Mouse (Mus musculus) induced T-regulatory cell, adult 2 months (primary cell): ENCODE results near the gene Prdm2.

Experiments used
- DNase-seq: peaks from one replicate; pipeline ENCODE4 v3.0.0-alpha.2; 2012; ENCODE audit warnings: low read depth

Prdm2 gene

DNA sequence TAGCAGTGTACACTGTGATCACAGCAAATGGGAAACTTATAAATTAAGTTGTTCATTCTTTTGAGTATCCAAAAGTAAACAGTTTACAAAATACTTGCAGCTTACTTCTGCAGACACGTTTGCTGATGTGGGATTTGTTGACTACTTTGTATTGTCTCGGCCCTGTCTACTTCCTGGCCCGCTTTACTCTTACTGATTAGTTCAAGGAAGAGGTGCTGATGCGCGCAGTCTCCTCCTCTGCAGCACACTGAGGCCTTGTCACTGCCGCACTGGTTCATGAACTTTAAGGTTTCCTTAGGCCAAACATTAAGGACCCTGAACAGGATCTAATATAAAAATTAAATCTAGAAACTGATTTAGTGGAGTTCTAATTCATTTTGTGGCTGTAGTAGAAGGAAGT is 58.2 kb downstream of the Prdm2 start:
- DNase-seq, result no peak

DNA sequence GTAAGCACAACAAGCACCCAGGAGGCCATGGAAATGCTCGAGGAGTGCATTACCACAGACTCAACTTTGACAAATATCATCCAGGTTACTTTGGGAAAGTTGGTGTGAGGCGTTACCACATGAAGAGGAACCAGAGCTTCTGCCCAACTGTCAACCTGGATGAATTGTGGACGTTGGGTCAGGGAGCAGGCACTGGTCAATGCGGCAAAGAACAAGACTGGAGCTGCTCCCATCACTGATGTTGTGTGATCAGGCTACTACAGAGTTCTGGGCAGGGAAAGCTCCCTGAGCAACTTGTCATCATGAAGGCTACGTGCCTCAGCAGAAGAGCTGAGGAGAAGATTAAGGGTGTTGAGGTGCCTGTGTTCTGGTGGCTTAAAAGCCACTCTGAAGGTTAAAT is 60.2 kb downstream of the Prdm2 start:
- DNase-seq, result no peak

DNA sequence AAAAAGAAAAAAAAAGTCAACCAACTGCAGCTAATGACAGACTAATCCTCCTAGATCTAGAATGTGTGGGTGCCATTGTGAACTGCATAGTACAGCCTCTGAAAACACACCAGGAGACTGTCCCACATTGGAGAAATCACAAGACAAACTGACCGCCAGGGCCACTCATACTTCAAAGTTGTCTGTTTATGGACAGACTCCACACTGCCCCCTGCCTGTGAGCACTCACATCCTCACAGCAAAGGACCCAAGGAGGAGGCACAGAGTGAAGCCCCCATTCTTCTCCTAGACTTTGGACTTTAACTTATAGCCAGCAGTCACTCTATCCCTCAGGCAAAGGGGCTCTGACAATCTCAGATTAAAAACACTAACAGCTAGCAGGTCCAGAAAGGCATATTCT is 61.5 kb downstream of the Prdm2 start:
- peak; percentile 64 for DNase-seq

DNA sequence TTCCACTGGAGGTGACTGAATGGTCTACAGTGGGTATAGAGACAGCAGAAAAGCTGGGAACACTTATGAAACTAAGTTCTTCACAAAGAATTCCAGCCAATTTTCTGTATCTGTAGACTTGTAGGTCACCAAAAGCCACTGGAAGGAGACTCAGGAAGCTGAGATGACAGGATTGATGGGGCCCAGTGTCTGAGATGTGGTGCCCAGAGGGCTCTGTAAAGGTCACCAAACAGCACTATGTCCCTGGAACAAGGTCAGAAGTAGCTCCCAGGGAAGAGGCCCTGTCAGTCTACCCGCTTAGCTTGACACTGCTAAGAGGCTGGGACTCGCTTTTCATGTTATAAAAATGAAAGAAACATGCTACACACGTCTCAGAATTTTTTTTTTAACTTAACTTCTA is 65.1 kb downstream of the Prdm2 start:
- DNase-seq, result no peak

DNA sequence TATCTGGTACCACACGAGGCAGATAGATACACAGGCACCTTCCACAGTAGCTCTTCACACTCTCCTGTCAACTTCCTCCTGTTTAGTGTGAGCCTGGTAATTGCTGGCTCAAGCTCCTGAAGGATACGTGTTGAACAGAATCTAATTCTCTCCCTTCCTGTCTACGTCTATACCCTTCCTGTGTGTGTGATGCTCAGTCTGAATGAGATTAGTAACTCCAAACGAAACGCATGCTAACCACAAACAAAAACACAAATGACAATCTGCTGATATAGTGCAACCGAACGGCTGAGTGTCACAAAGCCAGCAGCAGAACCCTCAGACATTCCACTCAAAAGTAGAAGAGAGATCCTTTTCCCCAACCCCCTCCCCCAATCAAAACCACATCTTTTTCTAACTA is 69.2 kb downstream of the Prdm2 start:
- peak; percentile 65 for DNase-seq

DNA sequence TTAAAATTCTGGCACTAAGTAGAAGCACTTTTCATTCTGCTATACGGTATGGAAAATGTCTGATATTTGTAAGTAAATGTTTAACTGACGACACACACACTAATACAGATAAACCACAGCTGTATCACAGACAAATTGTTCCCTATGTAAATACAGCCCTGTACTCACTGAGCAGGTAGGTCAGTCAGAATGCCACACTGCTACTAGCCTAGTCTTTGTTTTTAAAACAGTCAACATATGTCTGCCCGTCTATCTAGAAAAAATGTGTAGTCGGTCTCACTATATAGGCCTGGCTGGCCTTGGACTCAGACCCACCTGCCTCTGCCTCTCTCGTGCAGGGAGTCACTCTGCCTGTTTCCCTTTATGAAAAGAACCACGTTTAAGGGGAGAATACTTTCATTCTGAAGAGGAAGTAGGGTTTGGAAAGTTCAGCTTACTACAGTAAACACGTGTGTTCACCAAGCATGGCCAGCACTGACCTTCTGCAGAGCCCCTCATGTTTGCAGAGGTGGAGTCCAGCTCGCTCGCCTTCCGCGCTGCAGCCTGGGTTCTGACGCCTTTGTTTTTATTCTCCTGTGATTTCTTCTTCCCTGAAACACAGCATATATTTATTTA is 71.0 kb downstream of the Prdm2 start:
- no peak for DNase-seq

DNA sequence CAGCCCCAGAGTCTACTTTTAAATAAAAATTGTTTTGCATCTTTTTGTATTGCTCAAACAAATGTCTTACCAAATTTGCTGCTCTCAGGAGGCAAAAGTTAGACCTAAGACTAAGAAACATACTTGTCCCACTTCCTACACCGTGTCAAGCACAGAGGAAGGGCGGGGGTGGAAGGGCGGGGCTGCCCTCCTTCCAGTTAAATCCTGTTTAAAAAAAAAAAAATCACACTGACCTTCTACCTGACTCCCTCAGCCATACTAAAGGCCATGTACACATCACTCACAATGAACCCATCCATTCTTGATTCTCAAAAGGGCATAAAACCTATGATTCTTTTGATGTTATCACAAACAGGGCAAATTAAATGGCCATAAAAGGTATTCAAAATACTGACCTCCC is 71.9 kb downstream of the Prdm2 start:
- no peak for DNase-seq

DNA sequence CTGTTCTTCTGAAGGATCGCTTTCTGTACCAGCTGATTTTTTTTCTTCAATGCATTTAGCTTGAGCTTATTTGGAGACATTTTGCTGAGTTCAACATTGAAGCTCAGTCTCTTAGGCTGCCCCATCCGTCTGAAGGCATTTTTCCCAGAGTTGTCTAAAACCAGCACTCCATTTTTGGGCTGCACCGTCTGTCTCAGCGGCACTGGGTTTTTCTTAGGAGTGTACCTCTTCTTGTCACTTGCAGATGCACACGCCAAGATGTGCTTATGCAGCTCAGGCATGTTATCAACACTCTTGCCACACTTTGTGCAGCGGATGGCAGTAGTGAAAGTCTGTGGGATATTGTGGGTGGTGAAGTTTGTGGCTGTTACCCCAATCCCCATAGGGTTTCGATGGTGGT is 80.4 kb downstream of the Prdm2 start:
- no peak for DNase-seq

DNA sequence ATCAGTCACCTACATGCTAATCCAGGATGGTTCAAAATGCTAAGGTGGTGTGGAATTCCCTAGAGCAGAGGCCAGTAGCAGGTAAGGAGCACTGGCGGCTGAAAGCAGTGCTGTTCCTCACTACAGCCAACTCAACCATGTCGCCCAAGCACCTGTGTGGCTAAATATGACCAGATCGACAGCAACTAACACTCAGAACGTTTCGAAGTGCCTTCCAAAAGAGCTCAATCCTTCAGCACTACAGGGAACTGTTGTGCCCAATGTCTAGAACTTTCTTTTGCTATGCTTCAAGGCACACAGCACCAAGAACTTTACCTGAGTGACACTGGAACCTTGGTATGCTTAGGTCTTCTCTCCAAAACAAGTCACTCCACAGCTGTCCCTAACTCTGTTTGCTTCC is 82.4 kb downstream of the Prdm2 start:
- DNase-seq, result no peak

DNA sequence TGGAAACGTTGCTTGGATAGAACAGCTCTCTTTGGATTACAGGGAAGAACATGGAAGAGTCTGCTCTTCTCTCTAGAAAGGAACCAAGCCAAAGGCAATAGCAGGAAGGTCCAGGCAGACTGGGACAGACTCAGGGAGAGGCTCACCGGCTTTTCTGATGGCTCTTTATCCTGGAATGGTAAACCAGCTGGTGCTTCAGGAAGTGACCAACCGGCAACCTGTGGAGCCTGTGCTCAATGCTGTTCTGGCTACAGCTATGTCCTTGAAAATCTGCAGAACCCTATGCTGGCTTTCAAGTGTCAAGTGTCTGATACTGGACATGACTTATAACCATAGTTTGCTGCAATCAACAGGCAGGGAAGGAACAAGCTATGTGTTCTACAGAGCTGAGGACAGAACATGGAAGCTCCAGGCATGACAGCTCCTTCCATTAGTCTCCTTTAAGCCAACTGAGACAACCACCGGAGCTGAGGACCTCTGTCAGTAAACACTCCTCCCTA is 83.5 kb downstream of the Prdm2 start:
- DNase-seq, result no peak

DNA sequence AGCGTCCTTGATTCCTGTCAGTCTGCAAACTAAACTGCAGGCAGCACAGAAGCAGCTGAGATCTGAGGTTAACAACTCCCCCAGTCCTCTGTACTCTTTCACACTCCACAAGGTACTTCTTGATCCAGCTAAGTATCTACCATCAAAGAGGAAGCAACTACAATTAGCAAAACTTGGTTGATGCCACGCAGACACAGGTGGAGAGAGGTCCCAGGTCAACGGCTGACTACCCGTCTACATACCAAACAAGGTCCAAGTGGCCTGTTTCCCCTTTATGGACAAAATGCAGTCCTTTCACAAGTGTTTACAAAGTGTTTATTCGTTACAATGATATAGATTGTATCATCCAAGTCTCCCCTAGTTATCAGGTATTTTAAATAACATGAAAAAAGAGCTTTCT is 85.6 kb downstream of the Prdm2 start:
- no peak for DNase-seq

DNA sequence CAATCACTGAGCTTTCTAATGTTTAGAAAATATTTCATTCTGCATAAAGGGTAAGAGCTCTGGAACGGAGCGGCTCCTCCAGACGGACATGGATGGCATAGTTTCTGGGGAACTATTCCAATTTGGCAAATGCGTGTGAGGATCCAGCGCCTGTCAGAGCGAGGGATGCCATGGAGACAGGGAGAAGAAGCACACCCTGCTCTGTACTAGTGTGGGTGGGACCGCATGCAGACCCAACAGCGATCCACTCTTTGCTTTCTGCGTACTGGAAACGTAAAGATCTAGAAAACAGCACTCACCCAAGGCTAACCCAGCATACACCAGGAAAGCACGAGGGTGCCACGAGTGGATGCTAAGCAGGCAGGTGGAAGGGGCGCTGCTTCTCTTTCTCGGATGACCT is 86.3 kb downstream of the Prdm2 start:
- DNase-seq, result no peak

DNA sequence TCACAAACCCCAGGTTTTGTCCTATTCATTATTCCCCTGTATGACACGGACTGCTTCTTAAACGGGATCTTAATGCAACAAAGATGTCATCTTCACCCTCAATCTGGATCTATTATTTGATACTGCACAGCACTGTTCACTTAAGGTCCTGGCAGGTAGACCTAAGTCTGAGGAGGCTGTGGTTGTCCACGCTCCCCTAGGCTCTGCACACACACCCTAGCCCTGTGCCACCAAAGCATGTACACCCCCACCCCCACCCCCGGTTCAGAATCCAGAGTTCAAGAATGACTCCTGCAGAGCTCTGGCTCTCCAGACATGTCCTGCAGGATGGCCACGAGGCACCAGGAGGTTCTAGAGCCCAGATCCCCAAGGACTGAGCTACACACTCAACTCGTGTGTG is 87.5 kb downstream of the Prdm2 start:
- no peak for DNase-seq

DNA sequence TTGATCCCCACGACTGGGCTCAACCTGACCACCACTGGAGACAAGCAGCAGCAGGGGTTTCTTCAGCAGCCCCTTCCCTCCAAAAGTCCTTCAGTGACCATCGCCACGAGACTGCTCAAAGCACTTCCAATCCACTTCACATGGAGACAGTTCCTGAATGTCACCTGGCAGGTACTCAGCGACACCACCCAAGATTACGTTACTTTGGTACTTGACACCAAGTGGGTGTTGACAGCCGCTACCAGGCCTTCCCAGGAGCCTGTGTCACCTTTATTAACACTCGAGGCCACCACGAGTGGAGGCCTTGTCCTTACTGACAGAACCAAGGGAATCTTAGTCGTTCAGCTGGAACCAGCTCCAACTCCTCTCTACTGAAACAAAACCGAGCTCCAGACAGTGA is 89.8 kb downstream of the Prdm2 start:
- no peak for DNase-seq

DNA sequence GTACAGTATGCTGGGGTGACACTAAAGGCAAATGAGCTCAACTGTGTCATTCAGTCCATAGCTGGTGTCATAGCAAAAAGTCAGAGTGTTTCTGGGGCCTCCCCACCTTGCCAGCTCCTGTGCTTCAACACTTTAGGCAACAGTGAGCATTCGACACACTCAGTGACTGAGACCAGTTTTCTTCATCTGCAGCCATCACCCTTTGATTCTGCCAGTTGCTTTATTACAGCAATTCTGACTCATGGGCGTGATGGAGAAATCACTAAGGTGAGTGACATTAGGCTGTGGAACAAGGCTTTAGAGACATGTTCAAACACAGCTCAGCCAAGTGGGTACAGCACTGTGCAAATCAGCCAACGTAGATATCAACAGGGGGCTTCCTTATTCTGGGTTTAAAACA is 91.6 kb downstream of the Prdm2 start:
- no peak for DNase-seq

DNA sequence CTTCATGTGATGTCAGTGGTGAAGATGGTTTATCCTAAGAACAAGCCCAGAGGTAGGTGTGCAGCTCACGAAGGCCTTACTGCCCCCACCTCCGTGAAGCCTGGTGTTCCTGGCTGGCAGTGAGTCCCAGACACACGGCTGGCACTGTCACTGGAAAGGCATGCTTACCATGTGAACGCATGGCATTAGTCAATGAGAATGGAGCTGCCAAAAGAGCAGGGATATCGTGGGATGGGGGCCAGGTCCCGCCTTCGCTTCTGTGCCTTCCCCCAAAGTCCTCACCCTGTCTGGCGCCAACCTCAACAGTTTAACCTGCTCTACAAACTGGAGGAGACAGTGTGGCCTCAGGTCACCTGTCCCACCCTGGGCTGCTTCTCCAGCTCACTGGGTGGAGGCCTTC is 92.8 kb downstream of the Prdm2 start:
- DNase-seq, result no peak

DNA sequence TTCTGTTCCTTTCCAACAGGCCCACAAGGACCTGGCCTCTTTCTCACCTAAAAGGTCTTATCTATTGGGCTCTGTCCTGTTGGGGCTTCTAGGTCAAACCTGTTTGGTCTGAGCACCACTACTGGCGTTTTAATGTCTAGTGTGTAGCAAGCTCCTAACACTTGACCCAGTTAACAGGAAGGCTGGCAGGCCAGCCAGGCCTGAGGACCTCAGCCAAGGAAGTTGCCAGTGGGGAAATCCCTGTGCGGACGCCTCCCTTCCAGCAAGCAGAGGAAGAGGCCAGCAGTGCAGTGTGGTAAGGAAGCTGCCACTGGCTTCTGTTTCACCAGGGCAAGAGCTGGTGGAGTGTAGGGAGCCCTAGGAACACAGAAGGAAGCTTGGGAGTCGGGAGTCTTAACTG is 94.0 kb downstream of the Prdm2 start:
- DNase-seq, result no peak

DNA sequence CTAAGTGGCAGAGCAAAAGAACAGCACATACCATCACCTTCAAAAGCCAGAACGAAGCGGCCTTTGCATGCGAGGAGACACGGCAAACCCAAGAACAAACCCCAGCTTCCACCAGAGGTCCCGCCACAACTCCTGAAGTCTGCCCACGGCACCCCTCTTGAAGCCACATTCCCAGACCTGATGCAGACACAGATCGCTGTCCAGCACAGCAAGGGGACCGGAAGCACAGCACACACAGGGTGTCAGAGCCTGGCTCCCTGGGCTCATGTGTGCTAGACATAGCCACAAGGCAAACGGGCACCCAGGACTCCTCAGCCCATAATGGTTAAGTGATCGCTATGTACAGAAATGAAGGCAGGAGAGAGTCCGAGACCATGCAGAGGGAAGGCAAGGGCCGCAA is 96.9 kb downstream of the Prdm2 start:
- no peak for DNase-seq

DNA sequence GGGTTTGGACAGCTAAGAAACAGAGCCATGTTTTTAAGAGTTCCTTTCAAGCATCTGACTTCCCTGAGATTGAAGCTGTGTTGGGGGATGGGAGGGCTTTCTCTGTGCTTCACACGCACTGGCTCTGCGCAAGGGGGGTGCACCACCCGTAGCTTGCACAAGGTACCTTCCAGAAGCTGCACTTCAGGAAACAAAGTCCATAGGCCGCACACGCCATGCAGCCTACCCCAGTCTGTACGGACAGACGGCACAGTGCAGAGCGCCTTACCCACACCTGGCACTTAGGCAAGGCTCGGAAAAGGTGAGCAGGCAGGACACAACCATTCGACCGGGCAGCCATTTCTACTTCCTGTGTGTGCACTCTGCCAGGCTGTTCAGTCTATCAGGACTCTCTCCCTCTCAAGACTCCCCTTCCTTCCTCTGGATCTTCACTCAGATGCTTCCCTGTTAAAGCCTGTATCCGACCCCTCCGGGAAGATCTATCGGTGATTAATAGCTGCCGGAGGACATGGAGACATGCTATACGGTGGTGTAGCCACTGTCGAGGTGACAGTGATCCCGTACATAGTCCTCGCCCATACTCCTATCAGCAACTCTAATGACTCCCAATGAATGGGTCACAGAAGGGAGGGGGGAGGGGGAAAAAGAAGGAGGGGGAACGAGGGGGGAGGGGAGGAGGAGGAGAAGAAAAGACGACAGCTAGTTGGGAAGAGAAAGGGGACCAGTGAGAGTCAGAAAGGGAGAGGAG is 98.4 kb downstream of the Prdm2 start:
- DNase-seq, result no peak

DNA sequence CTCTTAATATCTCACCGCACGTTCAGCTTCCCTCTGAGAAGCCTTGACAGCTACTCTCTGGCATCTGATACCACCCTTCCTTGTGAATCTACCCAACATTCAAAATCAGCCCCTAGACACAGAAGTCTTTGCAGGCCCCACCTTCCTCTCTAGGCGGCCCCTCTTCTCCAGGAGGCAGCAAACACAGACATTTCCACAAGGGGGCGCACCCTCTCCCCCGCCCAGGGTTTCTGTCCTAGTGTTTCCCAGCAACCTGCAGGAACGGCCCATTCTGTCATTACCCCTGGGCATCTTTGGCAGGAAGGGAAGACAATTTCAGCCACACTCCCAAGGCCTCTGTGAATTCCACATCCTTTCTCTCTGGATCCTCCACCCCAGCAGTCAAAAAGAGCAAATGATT is 99.8 kb downstream of the Prdm2 start:
- DNase-seq, result peak; percentile 74

DNA sequence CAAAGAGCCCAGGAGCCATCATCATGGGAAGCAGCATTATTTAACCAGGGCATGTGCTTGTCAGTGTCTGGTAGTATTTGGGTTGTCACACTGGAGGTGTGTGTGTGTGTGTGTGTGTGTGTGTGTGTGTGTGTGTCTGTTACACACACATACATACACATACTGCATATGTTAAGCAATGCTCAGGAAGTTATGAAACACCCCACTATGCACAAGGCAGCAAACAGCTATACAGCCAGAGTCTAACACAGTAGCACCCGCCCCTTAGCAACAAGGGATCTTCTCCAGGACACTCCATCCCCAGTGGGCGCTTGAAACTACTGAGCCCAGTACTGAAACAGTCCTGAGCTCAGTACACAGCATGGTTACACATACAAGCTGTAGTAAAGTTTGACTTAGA is 100.4 kb downstream of the Prdm2 start:
- no peak for DNase-seq

DNA sequence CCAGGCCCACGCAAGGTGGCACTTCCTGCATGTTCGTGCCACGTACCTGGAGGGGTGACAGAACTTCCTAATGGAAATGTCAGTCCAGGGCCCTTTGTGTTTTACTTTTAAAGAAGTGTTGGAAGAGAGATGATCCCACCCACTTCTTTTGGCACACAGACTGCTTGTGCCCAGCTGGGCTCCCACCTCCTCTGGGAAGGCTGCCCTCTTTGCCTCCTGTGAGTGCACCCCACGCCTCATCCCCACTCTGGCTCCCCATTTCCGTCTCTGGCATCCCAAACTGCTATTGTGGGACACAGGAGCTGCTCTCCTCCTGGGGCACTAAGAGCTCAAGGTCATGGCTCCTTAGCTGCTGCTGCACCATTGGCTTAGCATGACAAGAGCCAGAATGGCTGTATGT is 100.9 kb downstream of the Prdm2 start:
- no peak for DNase-seq

DNA sequence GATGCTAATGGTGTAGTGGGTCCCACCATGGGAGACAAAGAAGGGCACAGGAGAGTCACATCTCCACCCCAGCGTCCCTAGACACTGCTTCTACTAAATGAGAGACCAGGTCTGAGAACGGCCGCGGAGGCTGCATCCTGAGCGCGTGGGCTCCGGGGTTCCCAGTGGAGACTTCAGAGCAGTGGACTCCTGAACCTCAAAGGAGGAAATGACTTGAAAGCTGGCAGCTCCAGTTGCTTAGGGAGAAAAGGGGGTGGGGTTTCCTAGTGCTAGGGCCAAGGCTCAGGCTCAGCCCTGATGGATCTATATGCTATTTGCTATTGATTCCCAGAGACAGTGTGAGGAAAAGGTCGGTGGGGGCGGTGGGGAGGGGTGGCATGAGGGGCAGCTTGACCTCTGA is 104.2 kb downstream of the Prdm2 start:
- no peak for DNase-seq

DNA sequence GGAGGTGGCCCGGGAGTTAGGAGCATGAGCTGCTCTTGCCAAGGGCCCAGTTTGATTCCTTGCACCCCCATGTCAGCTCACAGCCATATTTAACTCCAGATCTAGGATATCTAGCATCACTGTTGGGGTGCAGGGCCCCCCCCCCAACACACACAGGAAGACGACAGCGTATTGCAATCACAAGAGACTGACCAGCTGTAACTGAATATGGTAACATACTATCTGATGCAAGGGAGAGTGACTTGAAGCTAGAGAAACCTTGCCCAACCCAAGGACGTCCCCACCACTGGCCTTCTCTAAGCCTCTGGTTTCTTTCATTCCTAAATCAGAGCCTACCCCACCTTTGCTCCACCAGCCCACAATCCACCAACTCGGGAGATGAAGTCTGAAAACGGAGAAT is 105.8 kb downstream of the Prdm2 start:
- no peak for DNase-seq
